Mouse (Mus musculus) thymus, postnatal 25 days (tissue): ENCODE results near the gene Dlg2.

ENCODE experiments used
- DNase-seq: peaks from one replicate; pipeline ENCODE4 v3.0.0; 2022

The Dlg2 gene

DNA sequence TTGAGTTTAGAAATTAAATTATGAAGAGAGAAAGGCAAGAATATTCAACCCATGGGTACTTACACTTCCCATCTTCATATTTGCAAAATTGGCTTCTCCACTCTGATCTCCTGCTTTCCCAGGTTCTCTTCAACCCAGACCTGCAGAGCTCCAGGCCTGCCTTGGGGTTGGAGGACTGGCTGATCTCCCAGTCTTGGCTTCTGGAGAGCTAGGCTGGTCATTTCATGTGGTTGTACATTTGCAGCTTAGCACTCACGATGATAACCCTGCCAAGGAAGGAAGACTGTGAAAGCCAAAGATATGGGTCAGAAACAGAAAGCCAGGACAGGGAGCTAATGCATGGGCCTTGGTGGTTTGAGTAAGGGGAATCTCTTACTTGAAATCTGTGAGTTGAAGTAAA is 1176.6 kb downstream of the Dlg2 start:
- no peak for DNase-seq

DNA sequence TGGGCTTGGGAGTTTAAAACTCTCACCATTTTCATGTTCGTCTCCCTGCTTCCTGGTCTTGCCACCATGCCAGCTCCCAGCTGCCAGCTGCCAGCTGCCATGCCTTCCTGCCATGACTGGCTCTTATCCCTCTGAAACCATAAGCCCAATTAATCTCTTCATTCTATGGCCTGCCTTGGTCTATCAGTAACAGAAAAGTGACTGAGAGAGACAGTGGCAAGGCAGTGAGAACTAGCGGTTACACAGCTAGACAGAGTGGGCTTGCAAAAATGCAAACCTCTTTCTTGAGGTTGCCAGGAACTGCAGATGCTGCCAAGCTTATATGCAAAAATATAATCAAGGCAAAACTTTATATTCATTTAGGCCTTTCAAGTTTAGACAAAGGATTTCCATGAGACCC is 1183.0 kb downstream of the Dlg2 start:
- DNase-seq = no peak

- no peak for DNase-seq
Observed at GRCm38 (mm10) chr7:91672236-91673017, 1196.0 kb downstream of the Dlg2 start.

- DNase-seq = no peak
Observed at GRCm38 (mm10) chr7:91674401-91674800, 1197.9 kb downstream of the Dlg2 start.

GRCm38 (mm10) chr7:91677934-91678333 is 1201.5 kb downstream of the Dlg2 start:
- no peak for DNase-seq

DNA sequence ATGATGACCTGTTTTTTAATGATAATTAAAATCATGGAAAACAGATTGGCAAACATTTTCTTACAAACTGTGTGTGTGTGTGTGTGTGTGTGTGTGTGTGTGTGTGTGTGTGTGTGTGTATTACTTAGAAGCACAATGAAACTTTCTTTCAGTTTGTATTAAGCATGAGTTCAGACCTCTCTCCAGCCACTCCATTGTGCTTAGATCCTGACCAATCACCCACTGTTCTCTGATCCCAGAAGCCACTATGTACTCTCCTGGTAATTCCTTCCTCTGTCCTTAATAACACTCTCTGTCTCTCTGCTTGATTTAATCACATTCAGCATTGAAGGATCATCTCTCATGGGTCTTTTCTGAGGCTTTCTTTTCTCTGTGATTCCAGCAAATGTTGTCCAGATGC is 1211.5 kb downstream of the Dlg2 start:
- no peak for DNase-seq

- no peak for DNase-seq
Observed at GRCm38 (mm10) chr7:91689829-91690228, 1213.4 kb downstream of the Dlg2 start.

GRCm38 (mm10) chr7:91709853-91710252 is 1233.4 kb downstream of the Dlg2 start:
- no peak for DNase-seq

- no peak for DNase-seq
Observed at GRCm38 (mm10) chr7:91711184-91711583, 1234.7 kb downstream of the Dlg2 start.

DNA sequence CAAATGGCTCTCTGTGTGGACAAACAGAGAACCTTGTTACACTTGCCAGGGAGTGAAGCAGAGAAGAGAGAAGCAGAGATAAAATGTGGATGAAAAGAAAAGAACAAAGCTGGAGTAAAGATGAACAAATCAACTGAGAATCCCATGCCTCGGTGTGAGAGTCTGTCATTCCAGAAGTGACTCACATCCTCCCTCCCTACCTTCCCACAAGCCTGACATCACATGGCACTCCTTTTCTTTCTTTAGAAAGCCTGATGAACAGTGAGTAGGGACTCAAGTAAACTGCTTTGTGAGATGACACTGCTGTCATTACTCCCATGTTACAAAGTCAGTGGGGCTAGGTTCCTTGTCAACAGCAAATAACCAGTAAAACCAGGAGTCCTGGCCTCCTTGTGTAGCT is 1239.3 kb downstream of the Dlg2 start:
- DNase-seq = no peak

GRCm38 (mm10) chr7:91716696-91717095 is 1240.2 kb downstream of the Dlg2 start:
- DNase-seq = no peak

- DNase-seq = no peak
Observed at GRCm38 (mm10) chr7:91720318-91720717, 1243.8 kb downstream of the Dlg2 start.

- DNase-seq = no peak
Observed at GRCm38 (mm10) chr7:91724397-91724796, 1247.9 kb downstream of the Dlg2 start.

DNA sequence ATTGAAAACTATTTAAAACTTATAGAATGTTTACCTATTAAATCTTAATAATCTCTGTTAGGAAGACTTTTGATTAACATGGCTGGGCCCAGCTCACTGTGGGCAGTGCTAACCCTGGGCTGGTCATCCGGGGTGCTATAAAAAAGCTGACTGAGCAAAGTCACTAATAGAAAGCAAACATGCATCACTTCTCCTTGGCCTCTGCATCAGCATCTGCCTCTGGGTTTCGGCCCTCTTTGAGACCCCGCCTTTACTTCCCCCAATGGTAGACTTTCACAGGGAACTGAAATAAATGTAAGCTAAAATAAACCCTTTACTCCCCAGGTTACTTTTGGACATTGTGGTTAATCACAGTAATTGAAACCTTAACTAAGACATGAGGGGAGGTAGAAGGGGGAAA is 1264.3 kb downstream of the Dlg2 start:
- no peak for DNase-seq

- no peak for DNase-seq
Observed at GRCm38 (mm10) chr7:91753151-91753861, 1276.8 kb downstream of the Dlg2 start.

DNA sequence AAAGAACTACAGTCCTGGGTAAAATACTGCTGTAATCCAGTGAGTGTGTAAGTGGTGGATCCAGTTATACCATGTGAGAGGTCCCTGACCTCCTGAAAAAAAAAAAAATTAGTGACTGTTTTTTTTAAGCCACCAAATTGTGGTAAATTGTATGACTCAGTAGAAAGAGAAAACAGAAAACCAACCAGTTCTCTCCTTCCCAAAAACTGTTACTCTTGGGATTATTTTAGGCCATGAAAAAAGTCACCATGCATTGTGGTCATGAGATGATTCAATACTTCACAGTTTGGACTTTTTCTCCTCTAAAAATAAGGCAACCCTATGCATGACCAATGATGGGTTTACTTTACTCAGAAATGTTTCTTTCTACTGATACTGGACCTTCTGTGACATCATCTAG is 1291.2 kb downstream of the Dlg2 start:
- no peak for DNase-seq

GRCm38 (mm10) chr7:91778673-91779072 is 1302.2 kb downstream of the Dlg2 start:
- no peak for DNase-seq

- no peak for DNase-seq
Observed at GRCm38 (mm10) chr7:91784617-91785016, 1308.1 kb downstream of the Dlg2 start.

DNA sequence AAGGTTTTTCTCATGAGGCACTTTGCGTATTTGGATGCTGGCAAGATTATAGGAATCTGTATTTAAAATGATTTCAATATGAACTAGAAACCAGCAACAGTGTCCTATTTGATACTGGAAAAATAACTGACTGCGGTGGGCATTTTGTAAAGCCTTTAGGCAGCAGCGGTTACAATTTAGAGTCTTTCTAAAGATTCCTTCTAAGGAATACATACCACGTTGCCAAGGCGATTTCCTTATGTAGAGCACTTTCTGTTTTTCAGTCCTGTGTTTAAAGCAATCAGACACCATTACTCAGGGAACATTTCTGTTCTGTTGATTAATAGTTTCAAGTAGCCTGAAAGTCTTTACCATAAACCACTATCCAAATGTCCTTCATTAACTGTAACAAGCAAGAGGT is 1309.0 kb downstream of the Dlg2 start:
- no peak for DNase-seq

DNA sequence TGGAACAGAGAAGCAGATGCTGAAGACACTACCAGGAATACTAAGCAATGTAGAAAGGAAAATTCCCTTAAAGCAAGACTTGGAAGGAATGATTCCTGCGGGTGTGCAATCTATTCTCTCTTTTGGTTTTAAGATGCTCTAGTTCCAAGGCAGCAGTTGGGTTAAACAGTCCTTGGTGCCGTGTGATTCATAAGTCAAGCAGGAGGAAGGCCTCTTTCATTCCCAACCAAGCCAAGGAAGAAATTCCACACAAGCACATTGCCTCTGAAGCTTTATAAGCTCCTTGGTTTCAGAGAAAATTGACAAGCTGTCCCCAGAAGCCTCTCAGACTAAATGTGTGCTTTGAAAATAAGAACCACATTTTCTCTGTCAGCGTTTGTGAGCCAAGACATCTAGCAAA is 1309.4 kb downstream of the Dlg2 start:
- no peak for DNase-seq

GRCm38 (mm10) chr7:91790949-91791564 is 1314.6 kb downstream of the Dlg2 start:
- DNase-seq = no peak

GRCm38 (mm10) chr7:91806632-91807031 is 1330.2 kb downstream of the Dlg2 start:
- DNase-seq = no peak

DNA sequence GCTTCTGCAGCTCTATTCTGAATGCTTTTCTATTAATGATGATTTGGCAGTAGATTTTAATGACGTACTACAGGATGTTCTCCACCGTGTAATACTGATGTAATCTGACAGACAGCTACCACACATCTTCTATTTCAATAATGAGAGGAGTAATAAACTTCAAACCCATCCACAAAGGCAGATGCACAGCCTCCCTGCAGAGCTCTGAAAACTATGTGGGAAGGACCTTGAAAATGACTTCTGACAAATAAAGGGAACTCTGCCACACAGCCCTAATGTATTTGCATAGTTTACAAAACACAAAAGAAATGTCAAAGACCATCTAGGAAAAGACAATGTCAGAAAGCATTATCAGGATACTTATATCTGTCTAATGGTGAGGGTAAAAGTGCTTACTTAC is 1334.3 kb downstream of the Dlg2 start:
- DNase-seq = no peak

DNA sequence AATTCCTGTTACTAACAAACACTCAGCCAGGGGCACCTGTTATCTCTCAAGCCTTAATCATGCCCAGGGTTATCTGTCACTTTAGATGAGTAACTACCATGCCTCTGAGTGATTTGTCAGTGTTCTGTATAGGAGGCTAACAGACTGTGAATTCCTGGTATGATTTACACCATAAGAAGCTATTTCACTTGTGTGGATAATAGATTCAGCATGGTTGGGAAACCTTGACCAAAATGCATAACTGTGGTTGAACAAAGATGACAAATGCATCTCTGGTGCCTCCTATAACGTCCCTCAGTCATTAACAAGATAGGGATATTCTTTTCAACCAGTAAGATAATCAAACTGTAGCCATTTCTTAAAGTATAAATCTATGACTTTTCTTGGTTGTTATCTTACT is 1341.5 kb downstream of the Dlg2 start:
- no peak for DNase-seq
